8 mouse cellular contexts compared by ENCODE assay signal in genomic region chr4:43058753-43059654, GRCm38 (mm10). TPM values are rescaled to one million over a fixed set of nuclear protein-coding genes. Genes with fewer than 3 reads are reported as not detected.
DNase-seq lines count a peak whose midpoint lies in the region; ATAC-seq and TF ChIP-seq lines count a peak whose summit lies in the region.

Unc13b (plus strand) TSS chr4:43058953.

- WGBS in heart, embryonic 10.5 days = 1% methylated on average over 89 of the region's 90 CpGs
- WGBS in kidney, embryonic 14.5 days = under 1% methylated on average over 85 of the region's 90 CpGs
- WGBS in liver, adult 2 months = 1% methylated on average over 88 of the region's 90 CpGs

- H3K4me3 ChIP-seq in brown adipose tissue, adult 24 weeks (ENCODE audit: insufficient read depth, low read depth, low read length) = peak within 1 kb of the TSS; percentile 79
- peak within 1 kb of the TSS; percentile 63 for H3K4me3 ChIP-seq in erythroblast, embryonic 14.5 days (replicated peaks)
- peak within 1 kb of the TSS; percentile 77 for H3K4me3 ChIP-seq in heart, embryonic 10.5 days
- peak within 1 kb of the TSS; percentile 60 for H3K4me3 ChIP-seq in kidney, embryonic 14.5 days (ENCODE audit: low read length)
- H3K4me3 ChIP-seq in liver, adult 2 months (ENCODE audit: insufficient read depth, low read depth, low read length) = peak within 1 kb of the TSS; percentile 76

- peaks cover 49% of the 10 kb centered on the region for H3K27me3 ChIP-seq in erythroblast, embryonic 14.5 days (ENCODE audit: control insufficient read depth)
- H3K27me3 ChIP-seq in heart, embryonic 10.5 days (ENCODE audit: insufficient read depth, poor library complexity, severe bottlenecking) = peaks cover 16% of the 10 kb centered on the region; the same call in 1 of the 2 replicates
- peaks cover 2% of the 10 kb centered on the region; the same call in 1 of the 2 replicates for H3K27me3 ChIP-seq in kidney, embryonic 14.5 days (ENCODE audit: control insufficient read depth, insufficient read depth, low read length)
- 0 out of 2 replicates have a peak, but pooled peaks cover 2% of the 10 kb centered on the region for H3K27me3 ChIP-seq in liver, adult 2 months (ENCODE audit: control insufficient read depth, insufficient read depth, low read length)
- H3K27me3 ChIP-seq in splenic B cell, adult 2 months (ENCODE audit: control insufficient read depth, insufficient read depth, low read length, poor library complexity, severe bottlenecking) = peaks cover 2% of the 10 kb centered on the region; the same call in 1 of the 2 replicates

- ATAC-seq in kidney, embryonic 14.5 days (ENCODE audit: low FRiP score, low TSS enrichment) = peak; percentile 96

- H3K79me2 ChIP-seq in liver, adult 2 months (ENCODE audit: control insufficient read depth, insufficient read depth, low read length) = no peaks in the 10 kb centered on the region

- H3K27ac ChIP-seq in brown adipose tissue, adult 24 weeks (replicated peaks; ENCODE audit: low read depth, low read length) = peak within 1 kb of the TSS; percentile 40; the same call in 1 of the 2 replicates
- H3K27ac ChIP-seq in heart, embryonic 10.5 days = peak within 1 kb of the TSS; percentile 93
- H3K27ac ChIP-seq in kidney, embryonic 14.5 days (ENCODE audit: low read depth, low read length) = no peak within 1 kb of the TSS
- no peak within 1 kb of the TSS for H3K27ac ChIP-seq in liver, adult 2 months (replicated peaks; ENCODE audit: insufficient read depth, low read depth, low read length)

- H3K9ac ChIP-seq in kidney, embryonic 14.5 days (ENCODE audit: low read depth, low read length) = peak within 1 kb of the TSS; percentile 70
- H3K9ac ChIP-seq in liver, adult 2 months (ENCODE audit: low read depth, low read length) = peak within 1 kb of the TSS; percentile 75

- no peak for TF ChIP-seq CTCF in liver, adult 2 months (IDR thresholded peaks at IDR 0.05; ENCODE audit: low read depth, low read length)

- no peaks in the 10 kb centered on the region for H3K36me3 ChIP-seq in erythroblast, embryonic 14.5 days (ENCODE audit: control insufficient read depth)
- no peaks in the 10 kb centered on the region for H3K36me3 ChIP-seq in heart, embryonic 10.5 days
- H3K36me3 ChIP-seq in kidney, embryonic 14.5 days (ENCODE audit: control insufficient read depth, insufficient read depth, low read length) = no peaks in the 10 kb centered on the region
- H3K36me3 ChIP-seq in liver, adult 2 months (ENCODE audit: control insufficient read depth, insufficient read depth, low read length) = no peaks in the 10 kb centered on the region
- no peaks in the 10 kb centered on the region for H3K36me3 ChIP-seq in splenic B cell, adult 2 months (ENCODE audit: control insufficient read depth, insufficient read depth, low read length, poor library complexity, severe bottlenecking)

- H3K4me1 ChIP-seq in brown adipose tissue, adult 24 weeks (ENCODE audit: control insufficient read depth, insufficient read depth, insufficient read length, low read length) = no peaks in the 10 kb centered on the region
- peaks cover 15% of the 10 kb centered on the region for H3K4me1 ChIP-seq in erythroblast, embryonic 14.5 days (ENCODE audit: control insufficient read depth)
- peaks cover 6% of the 10 kb centered on the region for H3K4me1 ChIP-seq in heart, embryonic 10.5 days
- H3K4me1 ChIP-seq in kidney, embryonic 14.5 days (ENCODE audit: control insufficient read depth, insufficient read depth, low read length) = 0 out of 2 replicates have a peak, but pooled peaks cover 4% of the 10 kb centered on the region
- peaks cover 3% of the 10 kb centered on the region; the same call in 1 of the 2 replicates for H3K4me1 ChIP-seq in liver, adult 2 months (ENCODE audit: control insufficient read depth, insufficient read depth, low read length)

- peak within 1 kb of the TSS; percentile 78 for H3K4me2 ChIP-seq in kidney, embryonic 14.5 days (replicated peaks; ENCODE audit: low read depth, low read length)

- peak; percentile 82 to 84 for DNase-seq in B cell, adult 2 months
- peak; percentile 98 for DNase-seq in heart, embryonic 10.5 days (ENCODE audit: low spot score)
- peak; percentile 86 for DNase-seq in liver, adult 2 months (ENCODE audit: extremely low read depth, low read depth, low spot score)
- peak; percentile 71 for DNase-seq in naive thymus-derived CD4-positive, alpha-beta T cell, adult 2 months (ENCODE audit: low read depth)
- DNase-seq in splenic B cell, adult 2 months (ENCODE audit: low read depth, low spot score) = peak; percentile 85

- H3K9me3 ChIP-seq in erythroblast, embryonic 14.5 days (ENCODE audit: control insufficient read depth, low read length) = peaks cover 5% of the 10 kb centered on the region; the same call in 1 of the 2 replicates
- H3K9me3 ChIP-seq in heart, embryonic 10.5 days = no peaks in the 10 kb centered on the region
- H3K9me3 ChIP-seq in kidney, embryonic 14.5 days (ENCODE audit: control insufficient read depth, low read length) = no peaks in the 10 kb centered on the region

- TF ChIP-seq POLR2A in liver, adult 2 months (IDR thresholded peaks at IDR 0.05; ENCODE audit: extremely low read depth, insufficient read depth, low read length) = peak; percentile 41; the same call in 1 of the 2 replicates

RNA-seq across cellular contexts. Expression of gene Unc13b, which starts in this region (rescaled TPM):
- 1.4 and 4.5 TPM in 2 replicates for polyA plus RNA-seq in brown adipose tissue, adult 24 weeks (2012; ENCODE audit: insufficient read depth, insufficient read length, missing spikeins)
- polyA plus RNA-seq in erythroblast, embryonic 14.5 days (2012) = 0.01 TPM in 1 of 2 replicates, not detected in the other
- 7.1 and 8.5 TPM in 2 replicates for polyA plus RNA-seq in heart, embryonic 10.5 days (2016; fragmentation: Nextera tagmentation; extraction: Ambion mirVana)
- polyA plus RNA-seq in kidney, embryonic 14.5 days (2014; fragmentation: Nextera tagmentation; extraction: Ambion mirVana) = 5.6 and 9.0 TPM in 2 replicates
- 3.7 and 5.8 TPM in 2 replicates for total RNA-seq in liver, adult 2 months (2014; rRNA removed)
- 0.75 and 2.6 TPM in 2 replicates for polyA plus RNA-seq in liver, adult 2 months (2012; rRNA removed)

Comparison
In these comparisons a context has a peak if more than half of its experiments do, and no peak if none do; other contexts are left out.
1. H3K27ac ChIP-seq: peak in brown adipose tissue, adult 24 weeks (single experiment) and heart, embryonic 10.5 days (single experiment); none in kidney, embryonic 14.5 days (single experiment) and liver, adult 2 months (single experiment).
2. Peak in every context shown above with its lines, with median percentiles within 50 percentile points of each other: DNase-seq and H3K4me3 ChIP-seq.